Mouse (Mus musculus): ENCODE measurements around the gene Cdk5r2.

Gene Cdk5r2

GRCm38 (mm10) chr1:74851001-74851775 lies 3.5 kb upstream of the Cdk5r2 start:
- in situ Hi-C loops (cut with MseI, MboI), result no loop called here

- in situ Hi-C loops (cut with MseI, MboI), result no loop called here
Measured at GRCm38 (mm10) chr1:74855156-74855555, 422 bp downstream of the Cdk5r2 start.

DNA sequence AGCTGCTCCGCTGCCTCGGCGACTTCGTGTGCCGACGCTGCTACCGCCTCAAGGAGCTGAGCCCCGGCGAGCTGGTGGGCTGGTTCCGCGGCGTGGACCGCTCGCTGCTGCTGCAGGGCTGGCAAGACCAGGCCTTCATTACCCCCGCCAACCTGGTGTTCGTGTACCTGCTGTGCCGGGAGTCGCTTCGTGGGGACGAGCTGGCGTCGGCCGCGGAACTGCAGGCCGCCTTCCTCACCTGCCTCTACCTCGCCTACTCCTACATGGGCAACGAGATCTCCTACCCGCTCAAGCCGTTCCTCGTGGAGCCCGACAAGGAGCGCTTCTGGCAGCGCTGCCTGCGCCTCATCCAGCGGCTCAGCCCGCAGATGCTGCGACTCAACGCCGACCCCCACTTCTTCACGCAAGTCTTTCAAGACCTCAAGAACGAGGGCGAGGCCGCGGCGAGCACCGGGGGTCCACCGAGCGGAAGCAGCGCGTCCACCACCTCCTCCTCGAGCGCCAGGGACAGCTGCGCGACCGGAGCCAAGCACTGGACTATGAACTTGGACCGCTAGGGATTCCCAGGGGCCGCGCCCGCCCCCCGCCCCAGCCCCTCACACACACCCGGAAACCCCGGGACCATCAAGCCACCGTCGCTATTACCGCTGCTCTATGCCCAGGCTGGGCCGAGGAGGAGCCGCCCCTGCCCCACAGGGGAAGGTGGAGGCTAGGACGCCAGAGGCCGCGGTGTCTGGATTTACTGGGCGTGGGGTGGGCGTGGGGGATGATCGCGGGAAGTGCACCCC lies 1.1 kb downstream of the Cdk5r2 start:
- in situ Hi-C loops (cut with MseI, MboI), result no loop called here

DNA sequence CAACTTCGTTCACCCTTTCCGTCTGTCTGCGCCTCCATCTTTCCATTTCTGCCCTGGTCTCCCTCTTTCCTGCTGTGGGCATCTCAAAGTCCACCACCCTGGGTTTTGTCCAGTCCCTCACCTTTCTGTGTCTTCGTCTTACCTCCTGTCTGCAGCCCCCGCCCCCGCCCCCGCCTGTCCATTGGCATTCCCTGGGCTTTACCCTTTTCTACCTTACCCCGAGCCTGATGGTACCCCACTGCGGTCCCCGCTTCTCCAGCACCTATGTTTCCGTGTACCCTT lies 1.6 kb downstream of the Cdk5r2 start:
- in situ Hi-C loops (cut with MseI, MboI), result no loop called here

GRCm38 (mm10) chr1:74856791-74857190 lies 2.1 kb downstream of the Cdk5r2 start:
- in situ Hi-C loops (cut with MseI, MboI), result no loop called here

DNA sequence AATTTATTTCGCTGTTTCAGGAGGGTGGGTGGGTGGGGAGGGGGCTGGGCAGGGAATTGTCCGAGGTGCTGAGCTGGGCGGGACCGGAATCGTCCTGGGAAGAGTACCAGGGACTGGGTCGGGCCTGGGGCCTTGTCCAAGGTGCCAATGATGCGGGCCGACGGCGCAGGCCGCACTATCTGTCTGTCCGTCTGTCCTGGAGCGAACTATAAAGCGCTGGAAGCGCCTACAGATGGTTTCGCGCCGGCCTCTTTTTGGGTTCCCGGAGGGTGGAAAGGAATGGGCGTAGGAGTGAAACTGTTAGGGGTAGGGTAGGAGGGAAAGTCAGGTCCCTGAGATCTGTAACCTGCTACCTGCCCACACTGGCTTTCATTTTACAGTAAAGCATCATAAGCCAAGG lies 2.5 kb downstream of the Cdk5r2 start:
- in situ Hi-C loops (cut with MseI, MboI), result no loop called here

GRCm38 (mm10) chr1:74857677-74858076 lies 2.9 kb downstream of the Cdk5r2 start:
- in situ Hi-C loops (cut with MseI, MboI), result no loop called here

- in situ Hi-C loops (cut with MseI, MboI), result no loop called here
Measured at GRCm38 (mm10) chr1:74858171-74858719, 3.5 kb downstream of the Cdk5r2 start.

GRCm38 (mm10) chr1:74858805-74859204 lies 4.1 kb downstream of the Cdk5r2 start:
- in situ Hi-C loops (cut with MseI, MboI), result no loop called here

- in situ Hi-C loops (cut with MseI, MboI), result no loop called here
Measured at GRCm38 (mm10) chr1:74859223-74859984, 4.7 kb downstream of the Cdk5r2 start.

GRCm38 (mm10) chr1:74861783-74862182 lies 7.0 kb downstream of the Cdk5r2 start:
- in situ Hi-C loops (cut with MseI, MboI), result no loop called here

DNA sequence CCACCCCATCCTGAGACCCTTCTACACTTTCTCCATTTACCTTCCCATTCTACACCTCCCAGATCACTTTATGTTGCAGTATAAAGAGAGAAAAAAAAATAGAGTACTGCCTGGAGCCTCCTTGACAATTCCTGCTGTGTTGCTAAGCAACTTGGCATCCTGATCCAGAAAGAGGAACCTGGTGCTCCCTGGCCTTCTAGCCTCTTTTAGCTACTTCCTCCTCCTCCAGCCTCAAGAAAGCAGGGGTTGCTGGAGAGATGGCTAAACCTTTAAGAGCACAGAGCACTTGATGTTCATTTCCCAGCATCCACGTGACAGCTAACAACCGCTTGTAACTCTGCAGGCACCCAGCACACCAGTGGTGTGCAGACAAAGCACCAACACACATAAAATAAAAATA lies 17.5 kb downstream of the Cdk5r2 start:
- in situ Hi-C loops (cut with MseI, MboI), result no loop called here

GRCm38 (mm10) chr1:74877199-74877598 lies 22.5 kb downstream of the Cdk5r2 start:
- in situ Hi-C loops (cut with MseI, MboI), result no loop called here

- in situ Hi-C loops (cut with MseI, MboI), result no loop called here
Measured at GRCm38 (mm10) chr1:74880785-74881360, 26.1 kb downstream of the Cdk5r2 start.

GRCm38 (mm10) chr1:74882055-74882734 lies 27.5 kb downstream of the Cdk5r2 start:
- in situ Hi-C loops (cut with MseI, MboI), result no loop called here

- in situ Hi-C loops (cut with MseI, MboI), result no loop called here
Measured at GRCm38 (mm10) chr1:74882828-74883227, 28.1 kb downstream of the Cdk5r2 start.

DNA sequence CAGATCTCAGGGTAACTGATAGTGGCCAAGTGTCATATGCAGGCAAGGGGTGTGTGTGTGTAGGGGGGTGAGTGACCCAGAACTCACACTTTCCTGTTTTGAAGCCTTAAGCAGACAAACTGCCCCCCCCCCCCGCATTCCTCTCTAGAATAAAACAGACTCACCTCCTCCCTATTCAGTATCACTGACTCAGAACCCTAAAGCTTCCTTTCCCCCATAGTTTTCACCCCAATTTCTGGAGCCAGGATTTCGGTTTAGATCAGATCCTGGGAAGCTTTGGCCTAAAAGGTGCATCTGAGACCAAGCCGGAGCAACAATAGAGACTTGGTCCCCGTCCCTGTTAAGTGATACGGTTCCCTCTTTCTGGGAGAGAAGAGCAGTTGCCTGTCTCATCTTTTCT lies 28.7 kb downstream of the Cdk5r2 start:
- in situ Hi-C loops (cut with MseI, MboI), result no loop called here

GRCm38 (mm10) chr1:74884196-74885141 lies 29.7 kb downstream of the Cdk5r2 start:
- in situ Hi-C loops (cut with MseI, MboI), result no loop called here

GRCm38 (mm10) chr1:74885369-74886042 lies 30.8 kb downstream of the Cdk5r2 start, which contains the start of gene Fev:
TSS of gene Fev (minus strand) at chr1:74885419.
- in situ Hi-C loops (cut with MseI, MboI), result no loop called here

Measured in mouse trophoblast stem cell (cell line).